Mouse (Mus musculus) WW6 (cell line): ENCODE results near the gene Mier1.
"Not testable (repeated sequence)": the region's sequence is repeated elsewhere in the genome, so short reads cannot be mapped to it uniquely, and the experiment has no call there.

Experiments
- DNase-seq: peaks from one replicate; pipeline ENCODE4 v3.0.0-alpha.2; 2013; ENCODE audit warnings: low read depth, low spot score

Mier1 gene

GRCm38 (mm10) chr4:103166198-103166597 is 52.0 kb downstream of the Mier1 start:
- DNase-seq: not testable (repeated sequence)

- no peak for DNase-seq
Measured at GRCm38 (mm10) chr4:103171256-103171655, 57.1 kb downstream of the Mier1 start.

- DNase-seq: no peak
Measured at GRCm38 (mm10) chr4:103173507-103173906, 59.3 kb downstream of the Mier1 start.

- no peak for DNase-seq
Measured at GRCm38 (mm10) chr4:103174001-103174400, 59.8 kb downstream of the Mier1 start.

- no peak for DNase-seq
Measured at GRCm38 (mm10) chr4:103177681-103178080, 63.5 kb downstream of the Mier1 start.

- DNase-seq: no peak
Measured at GRCm38 (mm10) chr4:103178635-103179318, 64.6 kb downstream of the Mier1 start.

- no peak for DNase-seq
Measured at GRCm38 (mm10) chr4:103179581-103179980, 65.4 kb downstream of the Mier1 start.

GRCm38 (mm10) chr4:103180300-103180888 is 66.2 kb downstream of the Mier1 start:
- DNase-seq: no peak

- DNase-seq: no peak
Measured at GRCm38 (mm10) chr4:103188786-103189640, 74.8 kb downstream of the Mier1 start.

GRCm38 (mm10) chr4:103192421-103192820 is 78.2 kb downstream of the Mier1 start:
- no peak for DNase-seq

GRCm38 (mm10) chr4:103197401-103197800 is 83.2 kb downstream of the Mier1 start:
- DNase-seq: no peak

- no peak for DNase-seq
Measured at GRCm38 (mm10) chr4:103199086-103199485, 84.9 kb downstream of the Mier1 start.

GRCm38 (mm10) chr4:103200046-103200445 is 85.9 kb downstream of the Mier1 start:
- no peak for DNase-seq

- no peak for DNase-seq
Measured at GRCm38 (mm10) chr4:103203646-103204045, 89.5 kb downstream of the Mier1 start.

GRCm38 (mm10) chr4:103208553-103208952 is 94.4 kb downstream of the Mier1 start:
- DNase-seq: no peak

GRCm38 (mm10) chr4:103213859-103214497 is 99.8 kb downstream of the Mier1 start:
- DNase-seq: no peak

GRCm38 (mm10) chr4:103214498-103214924 is 100.3 kb downstream of the Mier1 start:
- no peak for DNase-seq
